Mouse (Mus musculus) midbrain, postnatal 0 days (tissue): ENCODE data around the gene Eif3a. TPM values are rescaled to one million over a fixed set of nuclear protein-coding genes. Genes with fewer than 3 reads are reported as not detected.

ENCODE experiments used
- ATAC-seq: fragments of 200-750 bp; cut with Nextera tagmentation; 2 replicates; pipeline ENCODE4 v1.8.0; 2017; ENCODE audit warnings: moderate number of reproducible peaks, mild to moderate bottlenecking, moderate TSS enrichment, moderate library complexity; ENCODE audit not compliant: low FRiP score
- DNase-seq: peaks from one replicate; pipeline ENCODE4 v3.0.0-alpha.2; 2015; ENCODE audit warnings: low spot score
- H3K27ac ChIP-seq: fragments of 300-500 bp; sonication (generic); 2 replicates; pipeline ENCODE4 v1.5.1; 2014; ENCODE audit warnings: low read depth, mild to moderate bottlenecking, low read length, mixed read lengths
- H3K27me3 ChIP-seq: fragments of 300-500 bp; sonication (generic); 2 replicates; pipeline ENCODE4 v1.6.1; 2014; ENCODE audit warnings: low read length, control low read depth, mixed read lengths; ENCODE audit not compliant: insufficient read depth
- H3K36me3 ChIP-seq: fragments of 300-500 bp; sonication (generic); 2 replicates; pipeline ENCODE4 v1.6.1; 2014; ENCODE audit warnings: low read length, control low read depth, mixed read lengths; ENCODE audit not compliant: insufficient read depth
- H3K4me1 ChIP-seq: fragments of 300-500 bp; sonication (generic); 2 replicates; pipeline ENCODE4 v1.6.1; 2014; ENCODE audit warnings: mild to moderate bottlenecking, control low read depth, antibody characterized with exemption, low read length, mixed read lengths; ENCODE audit not compliant: insufficient read depth
- H3K4me2 ChIP-seq: fragments of 300-500 bp; sonication (generic); 2 replicates; pipeline ENCODE4 v1.6.1; 2014; ENCODE audit warnings: low read depth, mild to moderate bottlenecking, low read length, mixed read lengths; ENCODE audit not compliant: poor library complexity, severe bottlenecking
- H3K4me3 ChIP-seq: fragments of 300-500 bp; sonication (generic); 2 replicates; pipeline ENCODE4 v1.5.1; 2014; ENCODE audit warnings: low read depth, mild to moderate bottlenecking, low read length, moderate library complexity
- H3K9ac ChIP-seq: fragments of 300-500 bp; sonication (generic); replicated peaks from 2 replicates; pipeline ENCODE4 v1.6.1; 2014; ENCODE audit warnings: mild to moderate bottlenecking, low read length, moderate library complexity, mixed read lengths; ENCODE audit not compliant: poor library complexity, severe bottlenecking
- H3K9me3 ChIP-seq: fragments of 300-500 bp; sonication (generic); 2 replicates; pipeline ENCODE4 v1.6.1; 2016; ENCODE audit warnings: low read length, control low read depth
- CTCF ChIP-seq: IDR thresholded peaks from 2 replicates; pipeline ENCODE4 v1.5.1; 2016; ENCODE audit warnings: antibody characterized with exemption, mild to moderate bottlenecking
- WGBS: fragments of 180-500 bp; shearing (Covaris S2); extraction: QIAGEN DNeasy Blood & Tissue Kit; methylation state at CpG from one replicate; pipeline ENCODE4 v1.1.7; 2014; 5-methylcytosine and 5-hydroxymethylcytosine counted together
- polyA plus RNA-seq: library from polyadenylated mRNA; unstranded; fragments of >200 nt; fragmentation: Nextera tagmentation; extraction: Ambion mirVana; gene quantifications from 2 replicates; pipeline ENCODE4 v1.2.1, GENCODE M21; 2015
- total RNA-seq: library from RNA; depleted of rRNA; stranded (reverse); fragments of >200 nt; gene quantifications from 2 replicates; pipeline ENCODE4 v1.2.3, GENCODE M21; 2014

The Eif3a gene
- total and polyA plus RNA-seq, 2 experiments from 2014 or later, result 86.5 to 87.0 TPM

DNA sequence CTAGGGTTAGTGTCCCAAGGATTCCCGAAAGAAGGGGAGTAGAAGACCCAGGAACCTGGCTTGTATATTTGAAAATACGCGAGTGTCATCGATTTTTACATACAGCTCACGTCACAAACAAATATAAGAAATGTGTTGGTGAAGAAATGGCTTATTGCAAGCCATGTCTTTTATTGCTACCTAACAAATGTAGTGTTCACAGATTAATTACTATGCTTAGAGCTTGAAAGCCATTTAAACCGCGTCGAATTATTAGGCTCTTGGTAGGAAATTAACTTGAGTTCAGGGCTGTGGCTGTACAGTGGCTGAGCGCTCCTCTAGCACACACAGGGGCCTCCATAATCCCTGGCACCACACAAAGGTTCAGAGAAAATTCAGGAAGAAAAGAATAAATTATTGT is 706 bp upstream of the Eif3a start:
- ATAC-seq (no peak), DNase-seq (no peak)
- WGBS, result 10% methylated on average over 9 of the region's 9 CpGs
- Histone ChIP-seq H3K4me2 (peak overlapping the region; percentile 73), H3K4me3 (peak overlapping the region; percentile 97), H3K4me1 (peaks cover 3% of the 10 kb centered on the region; the same call in 1 of the 2 replicates), H3K27ac (peak overlapping the region; percentile 98), H3K9ac (peak overlapping the region; percentile 100), H3K9me3 (no peaks in the 10 kb centered on the region), H3K27me3 (no peaks in the 10 kb centered on the region), H3K36me3 (no peaks in the 10 kb centered on the region)
- no peak for TF ChIP-seq CTCF

DNA sequence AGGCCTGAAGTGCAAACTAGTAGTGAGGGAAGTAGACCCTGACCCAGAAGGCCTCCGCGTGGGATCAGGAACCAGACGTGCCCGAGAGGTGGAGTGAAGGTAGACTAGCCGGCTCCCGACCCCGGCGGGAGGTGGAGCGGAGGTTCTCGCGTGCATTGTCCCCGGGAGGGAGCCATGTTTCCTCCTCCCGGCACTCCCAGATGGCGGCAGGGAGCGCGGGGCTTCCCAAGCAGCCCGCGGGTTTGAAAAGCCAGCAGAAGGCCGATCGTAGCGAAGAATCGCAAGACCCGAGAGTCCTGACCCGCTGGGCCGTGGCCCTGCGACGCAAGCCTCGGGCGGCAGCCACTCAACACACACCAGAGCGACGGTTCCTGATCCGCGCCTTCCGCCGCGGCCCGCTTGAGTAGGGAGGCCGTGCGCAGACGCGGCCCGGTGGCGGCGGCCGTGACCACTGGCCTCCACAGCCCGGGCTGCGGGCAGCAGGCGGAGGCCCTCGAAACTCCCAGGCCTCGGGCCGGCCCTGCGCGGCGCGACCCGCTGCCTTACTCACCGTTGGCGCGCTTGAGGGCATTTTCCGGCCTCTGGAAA is 445 bp downstream of the Eif3a start:
- H3K4me3 ChIP-seq, result peak overlapping the region; percentile 97
- no peaks in the 10 kb centered on the region for H3K27me3 ChIP-seq
- peak; percentile 74 for ATAC-seq
- H3K4me2 ChIP-seq, result peak overlapping the region; percentile 73
- H3K9me3 ChIP-seq, result no peaks in the 10 kb centered on the region
- no peak for TF ChIP-seq CTCF
- under 1% methylated on average over 47 of the region's 60 CpGs for WGBS
- peak; percentile 42 for DNase-seq
- H3K4me1 ChIP-seq, result peaks cover 3% of the 10 kb centered on the region; the same call in 1 of the 2 replicates
- H3K27ac ChIP-seq, result peak overlapping the region; percentile 98
- peak overlapping the region; percentile 100 for H3K9ac ChIP-seq
- H3K36me3 ChIP-seq, result no peaks in the 10 kb centered on the region

DNA sequence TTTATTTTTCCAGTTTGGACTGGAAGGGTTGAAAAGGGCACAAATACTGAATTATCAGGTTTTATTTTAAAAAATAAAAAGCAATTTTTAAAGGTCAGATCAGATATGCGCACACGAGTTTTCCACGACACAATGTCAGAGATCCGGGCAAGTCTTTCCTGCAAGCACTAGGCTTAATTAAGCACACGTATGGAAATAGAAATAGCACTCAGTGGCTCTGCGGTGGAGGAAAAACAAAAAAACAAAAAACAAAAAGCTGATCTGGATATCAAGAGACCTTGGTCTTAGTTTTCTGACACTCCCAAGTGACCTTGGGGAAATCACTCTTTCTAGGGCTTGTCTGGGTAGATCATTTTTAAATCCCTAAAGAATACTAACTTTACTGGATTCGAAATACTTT is 1.0 kb downstream of the Eif3a start:
- H3K36me3 ChIP-seq, result no peaks in the 10 kb centered on the region
- 2% methylated on average over 7 of the region's 7 CpGs for WGBS
- DNase-seq, result no peak
- H3K4me2 ChIP-seq, result peak overlapping the region; percentile 73
- H3K4me1 ChIP-seq, result peaks cover 3% of the 10 kb centered on the region; the same call in 1 of the 2 replicates
- no peaks in the 10 kb centered on the region for H3K27me3 ChIP-seq
- no peak for TF ChIP-seq CTCF
- peak overlapping the region; percentile 98; the same call in 1 of the 2 replicates for H3K27ac ChIP-seq
- ATAC-seq, result no peak
- H3K9ac ChIP-seq, result peak overlapping the region; percentile 100
- no peaks in the 10 kb centered on the region for H3K9me3 ChIP-seq
- peak overlapping the region; percentile 97 for H3K4me3 ChIP-seq

DNA sequence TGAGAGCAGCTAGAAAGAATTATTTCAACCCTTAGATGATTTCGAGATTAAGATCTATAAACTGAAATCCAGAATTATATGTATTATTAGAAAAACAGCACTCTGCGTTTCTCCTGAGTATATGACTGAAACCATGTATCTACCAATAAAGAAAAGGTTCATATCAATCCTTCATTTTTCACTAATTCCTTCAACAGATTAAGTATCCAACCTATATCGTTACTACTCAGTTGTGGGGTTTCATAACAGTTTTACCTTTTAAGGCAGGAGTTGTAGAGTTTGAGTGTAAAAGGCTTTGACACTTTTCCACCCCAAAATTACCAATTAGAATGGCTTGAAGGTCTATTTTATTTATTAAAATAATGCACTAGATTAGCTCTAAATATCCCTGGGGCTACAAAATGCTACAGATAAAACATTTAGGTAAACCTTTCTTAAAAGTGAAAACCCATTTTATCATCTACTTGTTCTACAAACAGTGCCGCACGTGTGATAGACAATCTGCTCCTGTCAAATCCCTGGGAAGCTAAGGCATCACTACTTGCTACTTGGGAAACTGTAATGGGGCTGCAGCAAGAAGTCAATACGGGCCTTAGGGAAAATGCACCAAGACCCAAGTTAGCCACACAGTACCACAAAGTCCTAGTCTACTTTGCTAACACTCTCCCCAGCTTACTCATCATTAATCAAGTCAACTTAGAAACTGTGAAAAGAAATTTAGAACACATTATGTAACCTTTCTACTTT is 2.1 kb downstream of the Eif3a start:
- peak overlapping the region; percentile 5; the same call in 1 of the 2 replicates for H3K4me3 ChIP-seq
- WGBS, result 39% methylated on average over 6 of the region's 6 CpGs
- H3K4me1 ChIP-seq, result peaks cover 3% of the 10 kb centered on the region; the same call in 1 of the 2 replicates
- no peak overlapping the region for H3K27ac ChIP-seq
- TF ChIP-seq CTCF, result no peak
- H3K36me3 ChIP-seq, result no peaks in the 10 kb centered on the region
- H3K9ac ChIP-seq, result no peak overlapping the region
- no peaks in the 10 kb centered on the region for H3K27me3 ChIP-seq
- no peak for ATAC-seq
- DNase-seq, result no peak
- no peaks in the 10 kb centered on the region for H3K9me3 ChIP-seq
- peak overlapping the region; percentile 73 for H3K4me2 ChIP-seq

DNA sequence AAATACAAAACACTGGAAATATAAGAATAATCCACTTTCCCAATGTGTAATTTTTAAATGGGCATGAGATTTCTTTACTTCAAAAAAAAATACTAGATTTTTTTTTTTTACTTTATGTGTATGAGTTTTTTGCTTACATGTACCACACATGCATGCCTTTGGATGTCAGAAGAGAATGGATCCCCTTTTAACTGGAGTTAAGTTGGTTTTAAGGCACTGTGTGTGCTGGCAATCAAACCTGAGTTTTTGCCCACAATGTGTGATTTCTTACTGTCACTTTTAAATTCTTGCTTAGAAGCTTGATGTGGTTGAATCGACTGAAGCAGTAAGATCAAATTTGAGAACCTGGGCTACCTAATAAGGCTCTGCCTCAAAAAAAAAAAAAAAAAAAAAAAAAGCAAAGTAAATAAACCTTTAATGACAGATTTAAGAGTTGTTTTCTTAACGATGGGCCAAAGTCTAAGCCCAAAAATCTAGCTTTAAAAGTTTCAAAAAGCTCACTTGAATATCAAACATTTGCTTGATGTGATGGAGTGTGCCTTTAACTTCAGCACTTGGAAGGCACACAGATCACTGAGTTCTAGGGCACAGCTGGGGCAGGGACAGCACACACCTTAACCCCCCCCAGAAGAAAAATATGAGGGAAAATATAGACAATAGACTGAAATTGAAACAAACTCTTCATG is 2.9 kb downstream of the Eif3a start:
- Histone ChIP-seq H3K27me3 (no peaks in the 10 kb centered on the region), H3K36me3 (no peaks in the 10 kb centered on the region), H3K4me2 (no peak overlapping the region), H3K9me3 (no peaks in the 10 kb centered on the region), H3K9ac (no peak overlapping the region), H3K4me1 (peaks cover 3% of the 10 kb centered on the region; the same call in 1 of the 2 replicates), H3K27ac (no peak overlapping the region), H3K4me3 (no peak overlapping the region)
- DNase-seq, result no peak
- no peak for ATAC-seq
- TF ChIP-seq CTCF, result no peak
- 73% methylated on average over 2 of the region's 2 CpGs for WGBS
